Comparison of ENCODE assay signal across 8 mouse cellular contexts in genomic region chr5:124445621-124446293, GRCm38 (mm10). TPM values are rescaled to one million over a fixed set of nuclear protein-coding genes. Genes with fewer than 3 reads are reported as not detected.
DNase-seq lines count a peak whose midpoint lies in the region; ATAC-seq lines count a peak whose summit lies in the region.

No protein-coding gene starts in this region.

- WGBS in forebrain, embryonic 14.5 days = 1% methylated on average over 34 of the region's 77 CpGs
- WGBS in liver, embryonic 15.5 days (ENCODE audit: insufficient replicate concordance) = under 1% methylated on average over 63 of the region's 77 CpGs
- under 1% methylated on average over 36 of the region's 77 CpGs for WGBS in neural tube, embryonic 15.5 days

- H3K27me3 ChIP-seq in forebrain, embryonic 14.5 days (replicated peaks; ENCODE audit: control insufficient read depth, insufficient read depth, low read length) = no peaks in the 10 kb centered on the region
- no peaks in the 10 kb centered on the region for H3K27me3 ChIP-seq in liver, embryonic 15.5 days
- no peaks in the 10 kb centered on the region for H3K27me3 ChIP-seq in neural tube, embryonic 15.5 days (replicated peaks)

- peak; percentile 44 for DNase-seq in cerebellum, adult 11-12 months
- no peak for DNase-seq in cerebellum, adult 18-20 months
- peak; percentile 65 to 78 for DNase-seq in adrenal gland, postnatal 36 days
- peak; percentile 25 for DNase-seq in forebrain, embryonic 14.5 days (ENCODE audit: low spot score)
- DNase-seq in induced T-regulatory cell, adult 2 months (ENCODE audit: low read depth) = peak; percentile 58
- DNase-seq in yolk sac, embryonic 10.5 days (ENCODE audit: low spot score) = peak; percentile 62

- peak overlapping the region; percentile 93 for H3K9ac ChIP-seq in forebrain, embryonic 14.5 days (ENCODE audit: low read length)
- H3K9ac ChIP-seq in liver, embryonic 15.5 days = peak overlapping the region; percentile 93
- H3K9ac ChIP-seq in neural tube, embryonic 15.5 days (replicated peaks) = peak overlapping the region; percentile 97

- H3K27ac ChIP-seq in forebrain, embryonic 14.5 days (ENCODE audit: low read depth, low read length) = peak overlapping the region; percentile 77
- H3K27ac ChIP-seq in liver, embryonic 15.5 days (replicated peaks) = peak overlapping the region; percentile 93
- H3K27ac ChIP-seq in neural tube, embryonic 15.5 days (replicated peaks) = peak overlapping the region; percentile 84

- no peaks in the 10 kb centered on the region for H3K9me3 ChIP-seq in forebrain, embryonic 14.5 days (replicated peaks; ENCODE audit: control insufficient read depth, low read length)
- H3K9me3 ChIP-seq in liver, embryonic 15.5 days (replicated peaks) = no peaks in the 10 kb centered on the region
- no peaks in the 10 kb centered on the region for H3K9me3 ChIP-seq in neural tube, embryonic 15.5 days (replicated peaks)

- peaks cover 14% of the 10 kb centered on the region for H3K4me1 ChIP-seq in forebrain, embryonic 14.5 days (ENCODE audit: control insufficient read depth, insufficient read depth, low read length)
- peaks cover 89% of the 10 kb centered on the region for H3K4me1 ChIP-seq in liver, embryonic 15.5 days (replicated peaks)
- H3K4me1 ChIP-seq in neural tube, embryonic 15.5 days = peaks cover 43% of the 10 kb centered on the region

- ATAC-seq in forebrain, embryonic 14.5 days = peak; percentile 77
- peak; percentile 73 for ATAC-seq in liver, embryonic 15.5 days (ENCODE audit: insufficient read depth)
- peak; percentile 36; the same call in 1 of the 2 replicates for ATAC-seq in neural tube, embryonic 15.5 days (ENCODE audit: low FRiP score)

- H3K36me3 ChIP-seq in forebrain, embryonic 14.5 days (ENCODE audit: control insufficient read depth, insufficient read depth, low read length) = peaks cover 40% of the 10 kb centered on the region
- peaks cover 53% of the 10 kb centered on the region for H3K36me3 ChIP-seq in liver, embryonic 15.5 days (replicated peaks)
- peaks cover 35% of the 10 kb centered on the region for H3K36me3 ChIP-seq in neural tube, embryonic 15.5 days

- H3K4me3 ChIP-seq in forebrain, embryonic 14.5 days (ENCODE audit: low read depth, low read length) = peak overlapping the region; percentile 79
- H3K4me3 ChIP-seq in liver, embryonic 15.5 days (replicated peaks) = peak overlapping the region; percentile 89
- peak overlapping the region; percentile 88 for H3K4me3 ChIP-seq in neural tube, embryonic 15.5 days (replicated peaks)

- peak overlapping the region; percentile 75 for H3K4me2 ChIP-seq in forebrain, embryonic 14.5 days (ENCODE audit: low read length)
- H3K4me2 ChIP-seq in liver, embryonic 15.5 days = peak overlapping the region; percentile 99
- H3K4me2 ChIP-seq in neural tube, embryonic 15.5 days = peak overlapping the region; percentile 89

RNA-seq across cellular contexts. Expression of gene Kmt5a, which starts 6.0 kb away (rescaled TPM):
- total RNA-seq in adrenal gland, postnatal 36 days (2021) = 100 to 1,000 TPM; 172 to 188 TPM
- 21.7 and 24.2 TPM in 2 replicates for polyA plus RNA-seq in forebrain, embryonic 14.5 days (2014; fragmentation: Nextera tagmentation; extraction: Ambion mirVana)
- polyA plus RNA-seq in liver, embryonic 15.5 days (2015; fragmentation: Nextera tagmentation; extraction: Ambion mirVana) = 60.1 and 67.9 TPM in 2 replicates
- 29.3 and 30.8 TPM in 2 replicates for polyA plus RNA-seq in neural tube, embryonic 15.5 days (2015; fragmentation: Nextera tagmentation; extraction: Ambion mirVana)

RNA-seq across cellular contexts. Expression of gene Sbno1, which starts 20.0 kb away (rescaled TPM):
- total RNA-seq in adrenal gland, postnatal 36 days (2021) = 100 to 1,000 TPM in 1 of 2 experiments, 10 to 100 TPM in 1; 84.3 to 100 TPM
- polyA plus RNA-seq in forebrain, embryonic 14.5 days (2014; fragmentation: Nextera tagmentation; extraction: Ambion mirVana) = 64.7 and 85.1 TPM in 2 replicates
- 35.0 and 35.3 TPM in 2 replicates for polyA plus RNA-seq in liver, embryonic 15.5 days (2015; fragmentation: Nextera tagmentation; extraction: Ambion mirVana)
- polyA plus RNA-seq in neural tube, embryonic 15.5 days (2015; fragmentation: Nextera tagmentation; extraction: Ambion mirVana) = 85.9 and 87.2 TPM in 2 replicates

RNA-seq across cellular contexts. Expression of gene Rilpl2, which starts 32.4 kb away (rescaled TPM):
- total RNA-seq in adrenal gland, postnatal 36 days (2021) = 10 to 100 TPM; 21.4 to 23.9 TPM
- 29.4 and 31.7 TPM in 2 replicates for polyA plus RNA-seq in forebrain, embryonic 14.5 days (2014; fragmentation: Nextera tagmentation; extraction: Ambion mirVana)
- 8.9 and 9.5 TPM in 2 replicates for polyA plus RNA-seq in liver, embryonic 15.5 days (2015; fragmentation: Nextera tagmentation; extraction: Ambion mirVana)
- 27.5 and 32.0 TPM in 2 replicates for polyA plus RNA-seq in neural tube, embryonic 15.5 days (2015; fragmentation: Nextera tagmentation; extraction: Ambion mirVana)

RNA-seq across cellular contexts. Expression of gene Snrnp35, which starts 37.2 kb away (rescaled TPM):
- 10 to 100 TPM; 19.4 to 20.5 TPM for total RNA-seq in adrenal gland, postnatal 36 days (2021)
- polyA plus RNA-seq in forebrain, embryonic 14.5 days (2014; fragmentation: Nextera tagmentation; extraction: Ambion mirVana) = 14.3 and 14.7 TPM in 2 replicates
- polyA plus RNA-seq in liver, embryonic 15.5 days (2015; fragmentation: Nextera tagmentation; extraction: Ambion mirVana) = 10.5 and 10.8 TPM in 2 replicates
- polyA plus RNA-seq in neural tube, embryonic 15.5 days (2015; fragmentation: Nextera tagmentation; extraction: Ambion mirVana) = 20.7 and 22.2 TPM in 2 replicates

Comparison
In these comparisons a context has a peak if more than half of its experiments do, and no peak if none do; other contexts are left out.
1. DNase-seq: peak in cerebellum, adult 11-12 months (single experiment), adrenal gland, postnatal 36 days (2 of 2), forebrain, embryonic 14.5 days (single experiment), induced T-regulatory cell, adult 2 months (single experiment) and yolk sac, embryonic 10.5 days (single experiment); none in cerebellum, adult 18-20 months (0 of 2).
2. Peak in every context shown above with its lines, with median percentiles within 50 percentile points of each other: ATAC-seq, H3K27ac ChIP-seq, H3K4me2 ChIP-seq, H3K4me3 ChIP-seq and H3K9ac ChIP-seq.